Mouse (Mus musculus) thymus, postnatal 36 days (tissue): ENCODE measurements around the gene Prcp.
"Not testable (repeated sequence)": the region's sequence is repeated elsewhere in the genome, so short reads cannot be mapped to it uniquely, and the experiment has no call there.

ENCODE experiments used
- DNase-seq, 2 experiments: peaks; one replicate each; pipeline ENCODE4 v3.0.0; 2022; ENCODE audit warnings: mixed read lengths in 2 of 2

The Prcp gene

GRCm38 (mm10) chr7:92890618-92891230 lies 16.5 kb downstream of the Prcp start:
- no peak for DNase-seq

- no peak for DNase-seq
Observed at GRCm38 (mm10) chr7:92893478-92893877, 19.2 kb downstream of the Prcp start.

GRCm38 (mm10) chr7:92896036-92896435 lies 21.8 kb downstream of the Prcp start:
- no peak for DNase-seq

- DNase-seq: no peak
Observed at GRCm38 (mm10) chr7:92897021-92897420, 22.8 kb downstream of the Prcp start.

GRCm38 (mm10) chr7:92903360-92904038 lies 29.2 kb downstream of the Prcp start:
- DNase-seq: peak; percentile 58 to 59

- not testable (repeated sequence) for DNase-seq
Observed at GRCm38 (mm10) chr7:92904285-92904684, 30.0 kb downstream of the Prcp start.

GRCm38 (mm10) chr7:92920172-92920856 lies 46.0 kb downstream of the Prcp start:
- no peak for DNase-seq

- no peak for DNase-seq
Observed at GRCm38 (mm10) chr7:92920857-92921172, 46.5 kb downstream of the Prcp start.

- DNase-seq: no peak
Observed at GRCm38 (mm10) chr7:92932792-92933191, 58.5 kb downstream of the Prcp start.

GRCm38 (mm10) chr7:92933308-92933948 lies 59.2 kb downstream of the Prcp start:
- DNase-seq: not testable (repeated sequence)

GRCm38 (mm10) chr7:92936747-92937146 lies 62.5 kb downstream of the Prcp start:
- no peak for DNase-seq

GRCm38 (mm10) chr7:92937955-92938354 lies 63.7 kb downstream of the Prcp start:
- DNase-seq: peak in 1 of 2 experiments; percentile 6

GRCm38 (mm10) chr7:92939776-92940175 lies 65.5 kb downstream of the Prcp start:
- DNase-seq: no peak

- DNase-seq: no peak
Observed at GRCm38 (mm10) chr7:92950775-92951174, 76.5 kb downstream of the Prcp start.

GRCm38 (mm10) chr7:92952210-92952609 lies 77.9 kb downstream of the Prcp start:
- DNase-seq: no peak

- DNase-seq: no peak
Observed at GRCm38 (mm10) chr7:92959758-92960157, 85.5 kb downstream of the Prcp start.

GRCm38 (mm10) chr7:92961876-92962275 lies 87.6 kb downstream of the Prcp start:
- no peak for DNase-seq

GRCm38 (mm10) chr7:92964754-92965501 lies 90.7 kb downstream of the Prcp start:
- DNase-seq: no peak

GRCm38 (mm10) chr7:92967381-92968127 lies 93.3 kb downstream of the Prcp start:
- DNase-seq: no peak

- no peak for DNase-seq
Observed at GRCm38 (mm10) chr7:92977429-92977828, 103.2 kb downstream of the Prcp start.

GRCm38 (mm10) chr7:92978225-92978624 lies 104.0 kb downstream of the Prcp start:
- no peak for DNase-seq

- not testable (repeated sequence) for DNase-seq
Observed at GRCm38 (mm10) chr7:92978720-92979119, 104.5 kb downstream of the Prcp start.
